Mouse (Mus musculus): ENCODE measurements around the gene Cdkn3.
"Not testable (repeated sequence)": the region's sequence is repeated elsewhere in the genome, so short reads cannot be mapped to it uniquely, and the experiment has no call there.

The Cdkn3 gene

DNA sequence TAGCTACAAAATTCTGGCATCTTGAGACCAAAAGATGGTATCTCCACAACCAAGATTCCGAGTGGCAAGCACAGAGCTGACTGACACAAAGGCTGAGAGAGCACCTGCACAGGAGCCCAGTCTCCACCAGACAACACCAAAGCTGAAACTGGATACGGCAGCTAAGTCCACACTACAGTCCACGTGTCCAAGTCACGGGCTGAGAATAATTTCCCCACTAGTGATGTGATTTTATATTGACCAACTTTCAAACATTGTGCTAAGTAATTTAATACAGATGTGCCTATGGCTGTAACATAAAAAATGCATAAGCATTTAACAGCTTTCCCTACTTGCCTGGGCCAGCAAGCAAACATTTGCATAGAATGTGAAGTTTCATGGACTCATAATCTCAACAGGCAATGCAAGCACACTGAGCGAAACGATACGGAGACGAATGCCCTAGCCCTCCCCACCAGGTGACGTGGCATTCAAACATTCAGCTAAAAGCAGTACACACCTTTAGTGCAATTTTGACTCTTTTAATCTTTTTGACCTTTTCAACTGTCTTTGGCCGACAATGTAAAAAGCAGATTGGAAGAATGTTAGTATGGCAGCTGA, 23.1 kb downstream of the Cdkn3 start:
- no peak for DNase-seq

DNA sequence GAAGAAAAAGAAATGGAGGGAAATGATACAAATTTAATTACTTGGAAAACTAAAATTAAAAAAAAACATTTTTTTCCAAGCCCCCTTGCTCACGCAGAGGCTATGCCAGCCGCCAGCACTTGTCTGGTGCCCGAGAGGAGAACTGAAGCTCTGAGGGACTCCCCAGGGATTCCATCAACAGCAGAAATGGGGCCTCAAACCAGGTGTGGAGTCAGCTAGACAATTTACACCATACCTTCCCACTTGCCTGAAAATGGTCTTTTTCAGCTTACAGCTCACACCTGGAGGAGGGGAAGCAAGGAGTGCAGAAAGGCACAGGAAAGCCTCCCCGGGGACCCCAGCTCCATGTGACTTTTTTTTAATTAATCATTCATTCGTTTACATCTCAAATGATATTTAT, 24.9 kb downstream of the Cdkn3 start:
- DNase-seq, result no peak

DNA sequence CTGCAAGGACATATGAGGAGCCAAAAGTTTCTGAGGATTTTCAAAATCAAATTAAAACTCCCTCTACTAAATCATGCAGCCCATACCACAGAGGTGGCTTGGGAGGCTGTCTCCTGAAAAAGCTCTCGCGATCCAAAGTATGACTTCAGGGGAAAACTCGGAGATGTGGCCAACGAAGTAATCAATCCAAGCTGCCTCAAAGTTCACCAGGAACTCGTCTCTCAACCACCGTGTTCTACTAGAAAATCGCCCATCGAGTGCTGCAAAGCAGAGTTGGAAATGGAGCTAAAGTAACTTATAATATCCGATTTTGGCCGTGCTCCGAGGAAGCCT, 27.1 kb downstream of the Cdkn3 start:
- DNase-seq, result peak in 1 of 2 experiments; percentile 9

DNA sequence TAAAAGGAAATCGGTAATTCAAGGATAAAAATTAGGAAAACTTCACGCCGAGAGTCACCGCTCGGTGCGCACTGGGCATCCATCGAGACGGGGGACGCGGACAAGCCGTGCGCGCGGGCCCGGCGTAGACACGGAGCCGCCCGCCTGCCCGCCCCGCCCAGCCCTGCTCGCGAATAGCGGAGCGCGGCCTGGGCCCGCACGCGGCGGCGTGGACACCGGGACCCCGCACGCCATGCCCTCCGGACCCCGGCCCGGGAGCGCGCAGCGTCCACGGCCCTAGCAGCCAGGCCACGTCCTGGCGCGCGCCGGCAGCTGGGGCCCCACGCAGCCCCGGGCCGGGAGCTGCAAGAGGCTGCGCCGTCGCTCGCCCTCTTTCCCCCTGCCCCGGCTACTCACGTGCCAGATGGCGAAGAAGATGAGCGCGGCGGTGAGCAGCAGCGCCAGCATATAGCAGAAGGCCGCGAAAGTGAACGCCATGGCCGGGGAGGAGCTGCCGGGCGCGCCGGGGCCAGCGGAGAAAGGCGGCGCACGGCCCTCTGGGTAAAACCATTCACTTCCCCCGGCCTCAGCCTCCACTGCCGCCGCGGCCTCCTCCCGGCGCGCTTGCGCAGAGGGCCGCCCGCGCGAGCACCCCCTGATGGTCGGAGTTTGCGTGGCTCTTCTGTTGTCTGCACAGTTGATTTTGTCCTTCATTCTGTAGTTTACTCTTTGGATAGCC, 27.6 kb downstream of the Cdkn3 start, which contains the start of gene Cnih1:
TSS of gene Cnih1 (minus strand) at position 625 of the 718 bp plus-strand sequence.
- peak; percentile 88 to 91 for DNase-seq

DNA sequence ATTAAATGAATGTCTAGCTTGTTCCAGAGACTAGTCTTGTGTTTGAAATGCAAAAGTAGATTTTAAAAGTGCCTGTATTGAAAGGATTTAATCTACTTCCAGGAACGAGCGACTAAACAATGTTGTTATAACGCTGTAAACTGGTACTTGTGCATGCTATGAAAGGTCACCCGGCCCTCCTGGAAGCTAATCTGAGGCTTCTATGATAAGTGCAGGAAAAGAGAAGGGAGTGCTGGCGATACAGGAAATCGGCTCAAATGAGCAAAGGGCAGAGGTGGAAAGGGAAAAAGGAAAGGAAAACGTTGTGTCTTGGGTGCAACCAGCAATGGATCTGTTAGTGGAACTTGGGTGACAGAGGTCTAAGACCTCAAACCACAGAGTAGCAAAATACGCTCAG, 28.2 kb downstream of the Cdkn3 start:
- DNase-seq, result no peak

DNA sequence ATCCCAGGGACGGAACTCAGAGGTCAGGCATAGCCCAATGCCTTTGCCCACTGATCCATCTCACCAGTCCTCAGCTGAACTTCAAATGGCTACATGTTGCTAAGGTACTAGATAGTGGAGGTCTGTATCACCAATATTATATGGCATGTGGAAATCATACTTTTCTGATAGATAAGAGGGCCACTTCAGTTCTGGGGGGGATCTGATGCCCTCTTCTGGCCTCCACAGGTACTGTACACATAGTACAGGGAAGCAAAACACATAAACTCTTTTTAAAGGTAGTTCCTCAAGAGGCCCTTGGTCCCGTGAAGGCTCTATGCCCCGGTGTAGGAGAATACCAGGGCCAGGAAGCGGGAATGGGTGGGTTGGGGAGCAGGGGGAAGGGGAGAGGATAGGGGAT, 30.0 kb downstream of the Cdkn3 start:
- peak in 1 of 2 experiments; percentile 21 for DNase-seq

DNA sequence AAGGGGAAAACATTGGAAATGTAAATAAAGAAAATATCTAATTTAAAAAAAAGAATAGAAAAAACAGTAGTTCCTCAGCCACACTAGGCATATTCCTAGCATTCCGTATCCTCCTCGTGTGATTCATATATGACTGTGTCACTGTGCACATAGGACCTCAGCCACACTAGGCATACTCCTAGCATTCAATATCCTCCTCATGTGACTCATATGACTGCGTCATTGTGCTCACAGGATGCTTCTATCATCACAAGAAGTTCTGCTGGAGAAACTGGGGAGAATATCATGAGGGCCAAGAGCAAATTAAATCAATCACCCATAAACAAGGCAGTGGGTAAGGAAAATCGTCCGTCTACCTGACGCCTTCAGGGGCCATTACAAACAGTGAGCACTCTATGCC, 30.4 kb downstream of the Cdkn3 start:
- no peak for DNase-seq

DNA sequence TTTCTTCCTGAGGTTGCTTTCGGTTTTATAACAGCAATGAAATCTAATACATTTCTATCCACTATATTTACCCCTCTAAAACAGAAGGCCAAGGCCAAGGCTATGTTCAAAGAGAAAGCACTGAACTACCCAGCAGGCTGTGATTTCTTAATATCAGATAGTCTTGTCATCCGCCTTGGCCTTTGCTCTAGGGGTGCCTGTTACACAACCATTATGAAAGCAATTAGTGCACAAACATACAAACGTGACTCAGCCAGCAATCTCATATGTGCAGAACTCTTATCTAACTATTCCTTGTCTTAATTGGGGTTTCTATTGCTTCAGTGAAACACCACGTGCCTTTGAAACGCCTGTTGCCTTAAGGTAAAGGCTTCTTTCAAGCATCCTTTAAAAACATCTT, 33.8 kb downstream of the Cdkn3 start:
- DNase-seq, result no peak

DNA sequence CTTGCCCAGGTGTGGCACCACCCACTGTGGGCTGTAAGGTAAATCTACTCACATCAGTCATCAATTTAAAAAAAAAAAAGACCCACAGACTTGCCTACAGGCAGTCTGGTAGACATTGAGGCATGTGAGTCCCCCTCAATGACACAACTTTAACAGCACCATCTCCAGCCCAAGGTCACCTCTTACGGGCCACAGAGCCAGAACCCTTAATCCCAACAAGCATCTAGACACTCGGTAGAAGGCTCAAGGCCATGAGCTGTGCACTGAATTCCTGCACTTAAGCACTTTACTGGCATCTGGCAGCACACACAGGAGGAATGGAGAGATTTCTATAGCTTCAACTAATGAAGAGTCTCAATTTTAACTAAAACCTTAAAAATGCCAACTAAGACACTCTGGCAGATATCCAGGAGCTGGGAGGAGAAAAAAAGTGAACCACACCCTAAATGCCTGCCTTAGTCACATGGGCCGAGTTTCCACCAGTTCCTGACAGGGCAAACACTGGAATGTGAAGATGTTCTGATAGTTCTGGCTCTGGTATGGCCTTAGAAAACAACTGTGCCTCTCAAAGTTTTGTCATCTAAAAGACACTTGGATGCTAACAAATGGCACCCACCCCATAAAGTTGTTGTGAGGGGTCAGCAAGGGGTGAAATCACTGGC, 40.5 kb downstream of the Cdkn3 start:
- DNase-seq, result peak in 1 of 2 experiments; percentile 21

DNA sequence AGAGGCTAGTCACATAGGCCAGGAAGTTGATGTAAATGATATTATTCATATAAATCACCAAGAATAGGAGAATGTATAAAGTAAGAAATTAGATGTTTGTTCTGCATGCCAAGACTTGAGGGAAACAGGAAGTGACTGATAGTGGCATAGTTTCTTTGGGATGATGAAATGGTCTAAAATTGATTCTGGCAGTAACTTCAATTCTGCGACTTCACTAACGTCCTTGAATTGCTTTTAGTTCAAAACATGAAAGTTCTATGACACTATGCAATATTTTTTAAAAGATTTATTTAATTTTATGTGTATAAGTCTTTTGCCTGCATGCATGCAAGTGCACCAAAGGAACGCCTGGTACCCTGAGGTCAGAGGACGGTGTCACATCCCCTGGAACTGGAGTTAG, 42.9 kb downstream of the Cdkn3 start:
- DNase-seq, result no peak

DNA sequence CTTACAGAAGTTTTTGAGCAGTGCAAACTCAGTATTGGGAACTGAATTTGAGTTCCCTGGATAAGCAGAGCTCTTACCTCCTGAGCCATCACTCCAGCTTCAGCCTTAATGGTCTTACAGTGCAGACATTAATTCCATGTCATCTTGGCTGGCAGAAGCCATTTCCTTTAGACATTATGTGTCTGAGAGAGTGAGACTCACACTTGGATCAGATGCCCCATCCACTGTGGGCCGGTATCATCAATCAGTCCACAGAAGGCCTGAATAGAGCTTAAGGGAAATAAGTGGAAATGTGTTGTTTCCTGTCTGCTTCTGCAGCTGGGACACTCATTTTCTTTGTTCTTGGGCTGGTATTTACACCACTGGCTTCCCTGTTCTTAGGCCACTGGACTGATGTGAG, 43.5 kb downstream of the Cdkn3 start:
- no peak for DNase-seq

DNA sequence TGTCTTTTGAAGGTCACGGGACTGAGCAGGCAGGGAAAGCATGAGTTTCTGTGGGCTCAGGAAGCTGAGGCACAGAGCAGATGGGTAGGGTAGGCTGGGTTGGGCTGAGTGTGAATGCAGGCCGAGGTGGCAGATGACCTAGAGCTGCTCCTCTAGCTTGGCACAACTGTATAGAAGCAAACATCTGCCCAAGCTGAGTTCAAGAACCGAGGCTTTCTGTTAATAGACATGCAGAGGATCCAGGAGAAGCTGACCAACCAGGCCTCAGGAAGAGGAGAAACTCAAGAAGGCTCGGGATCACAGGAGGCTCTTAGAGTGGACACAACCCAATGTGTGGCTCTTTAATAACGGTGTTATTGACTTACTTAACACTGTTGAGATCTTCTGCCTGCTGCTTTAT, 45.8 kb downstream of the Cdkn3 start:
- DNase-seq, result no peak

DNA sequence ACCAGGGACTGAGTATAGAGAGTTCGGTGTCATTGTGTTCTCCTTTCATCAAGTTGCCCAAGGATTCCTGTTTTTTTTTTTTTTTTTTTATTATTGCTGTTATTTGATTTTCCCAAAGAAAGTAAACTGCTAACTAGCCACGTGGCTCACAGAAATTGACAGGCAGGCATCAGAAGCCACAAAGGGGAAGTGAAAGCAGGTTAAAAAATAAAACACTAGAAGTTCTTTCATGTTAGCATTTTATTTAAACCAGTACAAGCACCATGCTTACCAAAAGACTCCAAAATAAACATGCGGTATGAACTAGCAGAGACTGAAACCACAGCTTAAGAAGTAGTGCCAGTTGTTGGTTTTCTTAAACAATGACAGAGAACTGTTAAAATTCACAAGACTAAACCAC, 47.6 kb downstream of the Cdkn3 start:
- no peak for DNase-seq

DNA sequence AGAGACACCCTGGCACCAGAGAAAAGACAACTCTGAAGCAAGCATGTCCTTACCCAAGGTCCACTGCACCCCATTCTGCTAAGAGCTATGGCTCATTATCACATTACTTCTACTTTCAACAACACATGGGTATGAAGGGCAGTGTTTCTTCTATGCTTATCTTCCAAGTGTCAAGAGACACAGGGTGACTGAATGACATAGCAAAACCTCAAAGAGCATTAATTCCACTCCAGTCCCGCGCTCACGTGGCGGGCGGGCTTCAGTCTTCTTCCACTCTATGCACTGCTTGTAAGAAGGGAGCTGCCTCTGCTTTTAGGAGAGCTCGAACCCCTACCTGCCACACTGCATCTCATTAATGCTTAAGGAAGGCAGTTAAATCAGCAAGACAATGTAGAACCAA, 55.3 kb downstream of the Cdkn3 start:
- no peak for DNase-seq

DNA sequence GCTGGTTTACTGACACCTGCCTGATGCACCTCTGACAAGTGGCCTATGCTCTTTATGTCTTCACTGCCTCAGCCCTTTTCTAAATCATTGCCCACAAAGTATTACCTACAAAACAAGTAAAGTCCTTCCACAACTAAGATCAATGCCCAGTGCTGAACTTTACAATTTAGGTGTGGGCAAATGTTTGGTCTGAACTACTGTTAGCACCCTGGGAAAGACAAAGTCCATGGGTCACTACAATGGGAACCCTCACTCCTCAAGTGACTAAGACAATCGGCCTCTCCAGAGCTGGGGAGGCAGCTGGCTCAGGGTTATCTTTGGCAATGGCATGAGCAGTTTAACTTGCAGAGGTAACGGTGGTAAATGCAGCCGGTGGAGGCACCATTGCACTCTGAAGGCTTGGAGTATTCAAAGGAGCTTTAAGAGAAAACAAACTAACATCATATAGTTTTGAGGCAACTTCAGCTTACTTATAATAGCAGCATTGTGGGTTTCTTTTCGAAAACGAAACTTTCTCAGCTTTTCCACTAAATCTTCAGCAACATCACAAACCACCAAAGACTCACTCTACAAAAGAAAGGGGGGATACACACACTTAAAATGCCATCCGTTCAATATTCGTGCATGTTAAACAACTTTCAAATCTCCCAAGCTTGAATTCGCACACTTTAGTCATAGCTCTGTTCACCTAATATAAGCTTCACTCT, 56.7 kb downstream of the Cdkn3 start:
- no peak for DNase-seq

DNA sequence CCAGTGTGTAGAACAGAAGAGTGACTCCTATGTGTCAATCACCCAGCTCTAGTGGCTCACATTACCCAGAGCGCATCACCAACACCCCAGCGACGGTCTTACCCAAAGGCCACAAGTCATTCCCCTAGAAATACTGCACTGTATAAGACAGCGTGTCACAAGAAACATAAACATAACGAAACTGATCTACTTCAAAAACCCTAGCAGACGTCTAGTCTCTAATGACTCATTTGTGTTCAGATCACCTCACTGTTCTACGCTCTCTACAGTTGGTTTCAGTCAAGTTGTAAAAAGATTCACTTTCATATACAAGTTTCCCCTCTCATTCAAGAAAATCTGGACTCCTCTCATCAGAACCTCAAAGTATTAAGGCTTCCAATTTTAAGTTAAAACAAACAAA, 58.4 kb downstream of the Cdkn3 start:
- no peak for DNase-seq

DNA sequence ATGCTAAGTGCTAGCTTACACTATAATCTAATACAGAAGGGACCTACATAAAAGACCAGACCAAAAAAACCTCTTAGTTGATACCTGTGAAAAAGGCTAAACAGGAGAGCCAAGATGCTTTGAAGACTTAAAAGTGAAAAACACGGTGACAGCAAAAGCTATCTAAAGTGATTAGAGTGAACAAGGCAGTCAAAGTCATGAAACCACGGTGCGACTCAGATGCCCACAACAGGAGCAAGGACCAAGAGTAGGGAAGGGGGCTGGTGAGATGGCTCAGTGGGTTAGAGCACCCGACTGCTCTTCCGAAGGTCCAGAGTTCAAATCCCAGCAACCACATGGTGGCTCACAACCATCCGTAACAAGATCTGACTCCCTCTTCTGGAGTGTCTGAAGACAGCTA, 59.6 kb downstream of the Cdkn3 start:
- not testable (repeated sequence) for DNase-seq
